Mouse (Mus musculus) layer of hippocampus, adult 9-10 months (tissue): ENCODE measurements around the gene Ccrl2.

Experiments used
- DNase-seq: peaks from one replicate; pipeline ENCODE4 v3.0.0; 2022; ENCODE audit warnings: low spot score

Gene Ccrl2

DNA sequence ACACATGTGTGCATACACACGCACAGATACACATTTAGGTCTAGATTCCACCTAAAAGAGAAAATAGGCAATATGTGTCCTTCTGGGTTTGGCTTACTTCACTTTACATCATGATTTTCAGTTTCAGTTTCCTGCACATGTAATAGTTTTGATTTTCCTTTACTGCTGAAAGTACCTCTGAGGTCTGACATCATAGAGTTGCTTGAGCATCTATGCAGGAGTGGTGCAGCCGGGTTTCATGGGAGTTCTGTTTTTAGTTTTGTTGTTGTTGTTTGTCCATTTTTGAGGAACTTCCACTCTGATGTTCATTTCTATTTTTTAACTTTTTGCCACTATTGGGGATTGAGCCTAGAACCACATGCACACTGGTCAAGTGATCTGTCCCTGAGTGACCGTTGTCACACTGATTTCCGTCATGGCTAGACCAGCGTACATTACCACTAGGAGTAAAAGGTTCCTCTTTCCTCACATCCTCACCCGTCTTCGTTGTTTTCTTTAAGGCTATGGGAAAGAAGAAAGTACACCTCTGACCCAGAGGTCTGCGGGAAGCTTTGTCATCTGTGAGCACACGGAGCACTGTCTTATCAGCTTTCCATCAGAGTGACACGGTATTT lies 1.7 kb upstream of the Ccrl2 start:
- DNase-seq = no peak

DNA sequence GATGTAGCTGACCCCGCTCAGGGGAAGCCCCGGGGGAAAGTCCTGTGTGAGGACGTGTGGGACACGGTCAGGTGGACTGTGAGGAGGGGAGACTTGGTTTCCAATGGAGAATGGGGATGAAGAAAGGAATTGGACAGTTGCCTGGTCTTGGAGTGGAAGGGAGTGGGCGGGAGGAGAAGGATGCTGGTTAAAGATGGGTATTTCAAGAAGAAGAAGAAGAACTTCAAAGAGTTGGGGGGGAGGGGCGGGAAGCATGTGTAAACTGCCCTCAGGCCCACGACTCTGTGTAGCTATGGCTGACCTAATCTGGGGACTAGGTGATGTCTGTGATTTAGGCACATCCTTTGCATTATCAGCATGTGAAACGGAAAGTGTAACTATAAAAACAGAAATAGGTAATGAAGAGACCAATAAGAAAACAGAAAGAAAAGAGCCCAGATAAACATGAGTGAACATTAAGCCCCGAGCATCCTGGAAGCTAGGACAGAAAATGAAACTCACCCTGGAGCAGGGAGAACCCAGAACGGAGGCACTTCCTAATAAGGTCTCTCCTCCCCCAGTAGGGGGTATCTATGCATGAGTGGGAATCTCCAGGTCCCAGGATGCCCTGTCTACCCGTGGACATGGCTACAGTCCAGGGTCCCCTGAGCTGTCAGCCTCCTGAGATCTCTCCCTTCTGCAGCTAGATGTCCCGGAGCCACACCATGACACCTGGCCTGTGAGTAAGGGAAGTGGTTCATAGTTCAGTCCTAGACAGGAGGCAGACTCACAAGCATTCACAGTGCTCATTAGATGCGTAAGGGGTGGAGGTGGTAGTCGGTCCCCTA lies 438 bp upstream of the Ccrl2 start:
- no peak for DNase-seq

DNA sequence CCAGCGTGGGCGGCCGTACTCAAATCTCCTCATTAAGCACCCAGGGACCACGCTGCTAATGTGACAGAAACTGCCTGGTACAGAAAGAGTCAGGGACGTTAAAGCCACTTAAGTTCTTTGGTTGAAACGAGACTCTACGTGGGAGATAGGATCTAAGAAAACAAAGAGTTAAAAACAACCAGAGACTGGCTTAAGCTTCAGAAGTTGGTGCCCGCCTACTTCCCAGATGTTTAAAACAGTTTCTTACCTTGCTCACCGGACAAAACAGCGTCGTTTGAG lies 861 bp downstream of the Ccrl2 start:
- no peak for DNase-seq

DNA sequence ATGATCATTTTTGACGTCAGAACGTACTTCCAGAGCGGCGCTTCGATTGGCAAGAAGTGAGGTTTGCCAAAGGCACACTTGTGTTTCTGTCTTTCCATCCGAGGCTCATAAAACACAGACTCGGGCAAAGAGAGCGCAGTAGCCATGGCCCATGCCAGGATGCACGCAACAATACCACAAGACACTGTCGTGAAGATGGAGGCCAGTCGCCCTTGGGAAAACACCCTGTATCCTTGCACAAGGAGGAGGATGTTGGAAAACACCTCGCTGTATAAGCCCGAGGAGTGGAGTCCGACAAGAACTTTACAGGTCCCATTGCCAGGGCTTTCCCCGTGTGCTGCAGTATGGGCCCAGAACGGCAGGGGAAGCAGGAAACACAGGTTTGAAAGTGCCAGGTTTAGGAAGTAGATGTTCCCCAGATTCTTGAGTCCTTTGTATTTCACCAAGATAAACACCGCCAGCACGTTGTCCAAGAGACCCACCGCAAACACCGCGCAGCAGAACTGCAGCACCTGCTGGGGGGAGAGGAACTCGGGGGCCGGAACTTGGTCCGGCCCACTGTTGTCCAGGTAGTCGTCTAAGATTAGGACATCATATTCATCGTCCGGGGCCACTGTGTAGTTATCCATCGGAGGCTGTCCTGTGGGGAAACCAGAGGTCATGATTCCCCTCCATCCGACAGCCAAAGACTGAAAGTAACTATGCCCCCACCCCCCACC lies 1.4 kb downstream of the Ccrl2 start:
- no peak for DNase-seq

DNA sequence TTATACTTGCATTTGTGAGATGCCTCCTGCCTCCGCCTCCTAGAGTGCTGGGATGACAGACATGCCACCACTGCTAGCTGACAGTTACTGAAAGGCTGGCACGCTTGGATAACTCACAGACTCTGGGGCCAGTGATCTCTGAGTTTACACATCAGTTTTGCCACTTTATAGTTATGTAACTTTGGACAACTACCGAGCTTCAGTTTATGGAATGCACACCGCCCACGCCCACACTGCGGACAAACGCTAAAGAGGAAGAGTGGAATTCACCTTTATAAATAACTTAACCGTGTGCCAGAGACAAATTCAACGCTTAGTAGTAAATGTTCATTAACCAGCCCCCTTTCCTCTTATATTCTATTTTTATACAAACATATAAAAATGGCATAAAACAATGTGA lies 2.4 kb downstream of the Ccrl2 start:
- DNase-seq = no peak

DNA sequence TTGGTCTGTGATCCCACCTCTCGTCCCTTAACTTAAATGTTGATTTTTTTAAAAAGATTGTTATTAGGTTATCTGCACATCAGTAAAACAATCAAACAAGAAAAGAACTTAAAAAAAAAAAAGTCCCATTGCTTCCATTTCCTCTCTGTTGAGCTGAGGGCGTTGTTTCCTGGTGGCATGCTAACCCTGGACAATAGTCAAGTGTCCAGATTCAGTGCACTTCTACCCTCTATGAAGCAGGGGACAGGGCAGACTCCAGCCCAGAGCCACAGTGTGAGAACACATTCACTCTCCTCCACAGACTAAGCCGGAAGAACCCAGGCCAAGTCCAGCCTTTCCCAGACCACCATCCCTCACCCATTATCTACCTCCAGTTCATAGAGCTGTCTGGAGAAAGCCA lies 8.9 kb downstream of the Ccrl2 start:
- no peak for DNase-seq

DNA sequence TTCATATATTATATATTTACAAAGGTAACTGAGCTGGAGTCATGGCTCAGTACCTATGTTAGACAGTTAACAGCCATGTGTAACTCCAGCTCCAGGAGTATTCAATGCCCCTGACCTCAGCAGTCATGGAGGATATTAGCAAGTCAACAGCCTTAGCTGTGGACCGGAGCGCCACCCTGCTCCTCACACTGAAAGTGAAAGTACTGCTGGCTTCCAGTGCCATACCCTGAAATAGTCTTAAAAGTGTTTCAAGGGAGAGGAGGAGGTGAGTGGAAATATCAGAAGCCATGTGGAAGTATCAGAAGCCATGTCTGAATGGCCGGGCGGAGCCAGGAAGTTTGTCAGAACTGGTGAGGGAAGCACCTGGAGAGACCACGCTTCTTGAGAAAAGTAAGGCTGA lies 10.1 kb downstream of the Ccrl2 start:
- no peak for DNase-seq

DNA sequence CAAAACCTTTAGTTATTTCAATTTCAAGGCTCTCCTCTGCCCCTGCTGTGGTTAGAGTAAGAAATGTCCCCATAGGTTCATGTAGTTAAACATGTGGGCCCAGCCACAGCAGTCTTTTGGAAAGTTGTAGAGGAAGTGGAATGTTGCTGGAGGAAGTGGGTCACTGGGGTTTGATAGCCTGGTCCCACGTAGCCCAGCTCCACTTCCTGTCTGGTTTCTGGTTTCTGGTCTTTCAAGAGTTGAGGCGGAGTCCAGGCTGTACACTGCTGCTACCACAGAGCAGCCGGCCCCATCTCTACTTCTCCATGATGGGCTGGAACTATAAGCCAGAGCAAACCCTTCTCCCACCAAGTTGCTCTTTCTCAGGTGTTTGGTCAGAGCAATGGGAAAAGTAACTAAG lies 11.1 kb downstream of the Ccrl2 start:
- no peak for DNase-seq

DNA sequence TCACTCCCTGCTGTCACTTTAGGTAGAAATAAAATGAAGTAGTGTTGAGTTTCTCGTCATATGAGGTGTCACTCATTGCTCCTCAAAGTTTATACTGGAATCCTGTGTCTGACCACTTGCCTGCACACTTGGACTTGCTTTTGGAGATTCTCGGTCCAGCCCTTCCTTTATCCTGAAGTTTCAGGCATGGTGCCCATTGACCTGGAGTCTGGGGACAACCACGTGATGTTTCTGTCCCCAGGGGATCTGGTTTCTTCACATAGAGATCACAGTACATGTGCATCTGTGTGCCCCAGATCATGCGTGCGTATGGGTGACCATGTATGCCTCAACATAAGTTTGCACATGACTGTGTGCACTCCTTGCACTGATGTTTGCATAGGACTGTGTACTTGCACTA lies 15.1 kb downstream of the Ccrl2 start:
- DNase-seq = no peak

DNA sequence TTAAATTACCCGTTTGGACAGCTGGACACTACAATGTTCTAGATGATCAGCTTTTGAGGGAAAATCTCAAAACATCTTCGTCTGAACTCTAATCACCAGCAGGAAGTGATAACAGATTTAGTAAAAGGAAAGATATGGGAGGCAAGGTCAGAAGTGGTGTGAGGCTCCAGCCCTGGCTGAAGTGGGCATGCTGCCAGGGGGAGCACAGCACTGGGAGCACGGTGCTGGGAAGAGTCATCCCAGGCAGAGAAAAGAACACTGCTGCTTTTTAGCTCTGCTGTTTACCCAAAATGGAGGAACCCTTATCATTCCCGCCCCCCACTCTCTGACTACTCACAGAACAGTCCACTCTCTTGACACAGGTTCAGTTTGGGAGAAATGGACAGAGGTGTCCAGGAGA lies 17.4 kb downstream of the Ccrl2 start:
- no peak for DNase-seq

DNA sequence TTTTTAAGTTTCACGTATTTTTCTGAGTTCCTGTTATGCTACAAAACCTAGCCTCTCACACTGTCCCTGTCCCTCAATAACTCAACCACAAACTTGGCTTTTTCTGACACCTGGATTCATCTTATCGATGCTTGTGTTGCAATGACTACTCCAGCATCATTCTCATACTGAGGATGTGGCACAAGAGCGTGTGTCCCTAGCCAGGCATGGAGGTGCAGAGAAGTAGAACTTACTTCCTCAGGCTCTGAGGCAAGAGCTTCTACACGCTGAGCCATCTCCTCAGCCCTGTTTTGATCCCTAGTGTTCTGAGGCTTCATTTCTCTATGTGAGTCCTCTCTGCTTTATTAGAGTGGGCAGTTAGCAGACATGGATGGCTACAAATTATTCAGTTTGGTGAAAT lies 23.6 kb downstream of the Ccrl2 start:
- no peak for DNase-seq

DNA sequence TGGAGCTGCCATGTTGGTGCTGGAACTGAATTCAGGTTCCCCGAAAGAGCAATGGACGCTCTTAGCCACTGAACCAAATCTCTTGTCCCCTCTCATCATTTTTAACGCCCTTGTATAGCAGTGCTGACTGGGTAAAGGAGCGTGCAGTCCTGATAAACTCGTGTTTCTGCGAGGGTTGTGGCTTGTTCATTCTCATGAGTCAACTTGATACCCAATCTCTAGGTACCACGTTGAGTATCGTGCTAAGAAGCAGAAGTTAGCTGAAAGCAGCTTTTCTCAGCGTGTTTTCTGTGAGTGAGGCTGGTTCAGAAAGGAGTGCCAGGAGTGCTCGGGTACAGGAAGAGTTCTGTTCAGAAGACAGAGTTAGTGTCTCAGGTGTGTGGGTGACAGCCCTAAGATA lies 30.5 kb downstream of the Ccrl2 start:
- DNase-seq = no peak

DNA sequence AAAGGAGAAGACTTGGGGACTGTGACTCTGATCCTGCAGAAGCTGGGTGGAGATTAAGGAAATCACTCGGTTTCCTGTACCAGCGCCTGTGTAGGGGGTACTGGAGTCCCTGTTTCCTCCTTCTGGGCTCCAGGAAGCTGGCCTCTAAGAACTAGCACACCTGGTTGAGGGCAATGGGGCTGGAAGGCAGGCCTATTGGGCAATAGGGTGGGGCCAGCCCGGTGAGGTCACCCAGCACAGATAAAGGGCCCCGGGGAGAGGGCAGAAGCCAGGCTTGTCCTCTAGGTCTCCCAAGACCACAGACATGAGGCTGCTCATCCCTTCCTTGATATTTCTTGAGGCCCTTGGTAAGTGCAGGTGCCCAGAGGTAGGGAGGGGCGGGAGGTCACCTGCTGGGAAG lies 38.3 kb downstream of the Ccrl2 start, which contains the start of gene Ltf:
Gene Ltf, plus strand, starts transcription at position 250 of the 400 bp plus-strand sequence.
- DNase-seq = no peak

DNA sequence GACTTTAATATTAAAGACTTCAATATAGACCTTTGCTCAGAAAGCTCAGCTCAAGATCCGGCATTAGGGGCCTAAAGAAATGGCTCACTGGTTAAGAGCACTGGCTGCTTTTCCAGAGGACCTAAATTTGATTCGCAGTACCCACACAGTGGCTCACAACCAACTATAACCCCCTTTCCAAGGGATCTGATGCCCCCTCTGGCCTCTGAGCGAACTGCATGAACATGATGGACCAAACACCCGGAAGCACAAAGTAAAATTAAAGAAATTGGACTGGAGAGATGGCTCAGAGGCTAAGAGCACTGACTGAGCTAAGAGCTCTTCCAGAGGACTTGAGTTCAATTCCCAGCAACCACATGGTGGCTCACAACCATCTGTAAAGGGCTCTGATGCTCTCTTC lies 41.7 kb downstream of the Ccrl2 start:
- no peak for DNase-seq

DNA sequence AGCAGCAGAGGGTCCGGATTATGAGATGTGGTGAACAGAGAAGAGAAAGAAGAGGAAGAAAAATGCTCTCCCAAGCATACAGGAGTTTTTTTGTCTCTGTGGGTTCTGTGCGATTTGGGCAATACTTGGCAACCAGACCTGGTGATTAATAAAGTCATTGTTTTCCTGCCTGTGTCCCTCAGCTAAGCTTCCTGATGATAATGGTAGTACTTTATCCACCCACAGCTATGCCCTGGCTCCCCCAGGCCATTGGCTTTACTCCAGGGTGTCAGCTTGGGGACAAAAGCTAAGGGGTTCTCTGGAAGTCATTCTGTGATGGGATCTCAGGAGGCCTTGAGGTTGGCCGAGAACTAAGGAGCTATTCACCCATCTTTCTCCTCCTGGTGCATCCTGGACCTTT lies 45.3 kb downstream of the Ccrl2 start:
- DNase-seq = no peak

DNA sequence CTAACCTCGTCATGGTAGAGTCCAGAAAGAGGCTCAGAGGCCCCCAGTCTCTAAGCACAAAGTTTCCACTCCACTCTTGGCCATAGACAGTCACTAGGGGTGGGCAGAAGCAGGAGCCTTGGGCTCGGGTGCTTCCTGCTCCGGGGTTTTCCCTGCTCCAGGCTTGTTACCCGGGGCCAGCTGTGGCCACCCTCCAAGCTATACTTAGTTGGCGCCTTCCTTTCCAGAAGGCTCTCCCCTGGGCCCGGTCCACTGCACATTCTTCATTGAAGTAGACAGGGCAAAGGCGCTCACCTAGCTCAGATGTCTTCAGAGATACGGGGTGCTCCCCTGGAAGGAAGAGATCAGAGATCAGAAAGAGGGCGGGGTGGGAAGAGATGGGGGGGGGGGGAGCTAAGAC lies 45.8 kb downstream of the Ccrl2 start:
- DNase-seq = no peak

DNA sequence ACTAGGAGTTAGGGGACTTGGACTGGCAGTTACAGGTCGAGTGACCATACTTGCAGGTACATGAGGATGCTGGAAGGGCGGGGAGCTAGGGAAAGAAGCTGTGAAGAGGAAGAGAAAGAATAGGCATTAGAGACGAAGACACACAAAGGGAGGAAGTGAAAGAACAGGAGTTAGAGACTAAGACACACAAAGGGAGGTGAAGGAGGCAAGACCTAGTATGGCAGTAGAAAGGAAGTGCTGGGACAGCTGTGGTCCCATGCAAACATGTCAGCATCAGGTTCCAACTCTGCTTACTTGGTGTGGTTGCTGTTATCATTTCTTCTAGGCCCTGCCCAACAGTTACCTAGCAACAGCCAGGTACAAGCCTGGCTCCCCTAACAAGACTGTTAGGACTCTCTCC lies 47.6 kb downstream of the Ccrl2 start:
- no peak for DNase-seq

DNA sequence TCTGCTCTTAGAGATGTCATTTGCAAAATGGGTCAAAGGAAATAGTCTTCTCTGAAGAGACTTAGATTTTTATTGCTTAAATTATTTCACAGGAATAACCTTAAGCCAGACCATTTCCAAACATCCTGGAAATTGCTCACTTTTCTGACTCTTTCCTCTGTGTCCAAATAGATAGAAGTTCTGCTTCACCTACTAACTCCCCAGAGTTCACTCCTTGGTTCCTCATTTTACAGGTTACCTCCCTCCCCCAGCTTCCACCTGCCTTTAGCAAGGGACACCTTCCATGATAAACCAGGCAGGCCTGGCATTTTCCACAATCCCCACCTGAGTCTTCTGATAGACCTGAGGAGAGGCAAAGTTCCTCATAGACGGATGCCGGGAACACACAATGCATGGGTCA lies 50.8 kb downstream of the Ccrl2 start:
- DNase-seq = no peak
